Mouse (Mus musculus): ENCODE data around the gene Asb7. TPM values are rescaled to one million over a fixed set of nuclear protein-coding genes. Genes with fewer than 3 reads are reported as not detected.
A peak's percentile ranks its signal among the peaks of the same experiment; 100 is the strongest.

Gene Asb7
- total RNA-seq, 2 experiments from 2014 or later, result 7.5 to 8.5 TPM

DNA sequence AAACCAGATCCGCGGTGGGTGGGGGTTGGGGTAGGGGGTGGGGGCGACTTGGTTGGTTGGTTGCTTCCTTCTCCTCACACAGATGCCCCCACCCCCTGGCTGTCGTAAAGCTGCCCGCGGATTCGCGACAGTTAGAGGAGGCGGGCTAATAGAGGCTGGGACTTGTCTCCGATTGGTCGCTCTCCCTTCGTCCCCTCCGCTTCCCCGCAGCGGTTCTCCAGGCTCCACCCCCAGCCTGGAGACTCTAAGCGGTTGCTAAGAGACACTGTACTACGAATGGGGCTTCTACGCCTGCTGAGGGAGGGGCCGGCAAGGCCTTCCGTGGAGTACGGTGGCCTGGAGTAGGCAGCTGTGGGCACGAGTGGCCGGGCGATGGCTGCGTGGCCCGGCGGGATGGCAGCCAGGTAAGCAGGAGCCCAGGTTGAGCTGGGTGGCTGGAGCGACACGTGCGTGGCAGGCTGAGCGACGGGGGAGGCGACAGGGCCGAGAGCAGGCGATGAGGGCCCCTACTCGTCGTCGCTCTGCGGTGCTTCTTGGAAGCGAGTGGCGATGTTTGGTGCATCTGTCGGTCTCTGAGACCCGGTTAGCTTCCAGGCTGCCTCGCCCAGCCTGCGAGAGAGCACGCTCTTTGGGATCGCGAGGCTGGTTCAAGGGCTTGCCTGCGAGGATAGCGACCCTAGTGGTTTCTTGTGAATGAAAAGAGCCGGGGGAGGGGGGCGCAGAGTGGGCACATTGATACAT, 394 bp upstream of the Asb7 start, which contains the start of gene Lins1:
TSS of gene Lins1 (plus strand) at position 270 of the 741 bp plus-strand sequence.
- peak; percentile 40 for TF ChIP-seq CTCF (IDR thresholded peaks at IDR 0.05)
- intact Hi-C loops (cut with DNase I), result loop anchor here (10.0 kb wide), 1 partner anchor 955 kb away; the partner anchor contains the start of genes Lrrc28 and Ttc23
- H3K27ac ChIP-seq, result peak within 1 kb of the TSS; percentile 96
- H3K4me3 ChIP-seq, result peak within 1 kb of the TSS; percentile 97
- DNase-seq, result peak; percentile 98

- peak overlapping the region; percentile 93 for H3K27ac ChIP-seq
- intact Hi-C loops (cut with DNase I), result no loop called here
- peak overlapping the region; percentile 97 for H3K4me3 ChIP-seq
- DNase-seq, result no peak
- no peak for TF ChIP-seq CTCF (IDR thresholded peaks at IDR 0.05)
These were observed 675 bp downstream of the Asb7 start for GRCm38 (mm10) chr7:66688721-66689120.

GRCm38 (mm10) chr7:66682119-66682863, 7.1 kb downstream of the Asb7 start:
- Histone ChIP-seq H3K4me3 (no peak overlapping the region), H3K27ac (no peak overlapping the region)
- no peak for DNase-seq
- TF ChIP-seq CTCF (IDR thresholded peaks at IDR 0.05), result no peak
- intact Hi-C loops (cut with DNase I), result no loop called here

GRCm38 (mm10) chr7:66675800-66676199, 13.6 kb downstream of the Asb7 start:
- intact Hi-C loops (cut with DNase I), result no loop called here
- no peak for DNase-seq
- Histone ChIP-seq H3K4me3 (no peak overlapping the region), H3K27ac (no peak overlapping the region)
- no peak for TF ChIP-seq CTCF (IDR thresholded peaks at IDR 0.05)

GRCm38 (mm10) chr7:66667064-66667463, 22.3 kb downstream of the Asb7 start:
- no peak overlapping the region for H3K4me3 ChIP-seq
- TF ChIP-seq CTCF (IDR thresholded peaks at IDR 0.05), result no peak
- no peak overlapping the region for H3K27ac ChIP-seq
- no peak for DNase-seq
- intact Hi-C loops (cut with DNase I), result loop anchor here (10.0 kb wide), 1 partner anchor 562 kb away; the partner anchor contains the start of gene Chsy1

GRCm38 (mm10) chr7:66663548-66663947, 25.8 kb downstream of the Asb7 start:
- TF ChIP-seq CTCF (IDR thresholded peaks at IDR 0.05), result no peak
- intact Hi-C loops (cut with DNase I), result loop anchor here (5.0 to 10.0 kb wide), 2 partner anchors 356 to 559 kb away; partner anchors contain the start of gene Chsy1
- no peak overlapping the region for H3K4me3 ChIP-seq
- no peak for DNase-seq
- H3K27ac ChIP-seq, result no peak overlapping the region

DNA sequence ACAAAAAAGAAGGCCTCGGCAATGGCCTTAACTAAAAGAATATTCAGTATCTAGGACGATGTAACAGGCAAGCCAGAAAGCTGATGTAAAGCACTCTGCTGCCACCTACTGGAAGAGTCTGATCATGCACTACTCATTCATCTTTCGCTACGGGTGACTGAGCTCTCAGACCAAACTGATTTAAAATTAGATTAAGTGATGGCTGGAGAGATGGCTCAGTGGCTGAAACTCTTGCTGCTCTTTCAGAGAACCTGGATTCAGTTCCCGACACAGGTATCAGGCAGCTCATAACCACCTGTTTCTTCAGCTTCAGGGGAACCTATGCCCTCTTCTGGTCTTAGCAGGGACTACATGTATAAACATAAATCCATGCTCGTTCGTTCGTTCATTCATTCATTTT, 27.8 kb downstream of the Asb7 start:
- intact Hi-C loops (cut with DNase I), result loop anchor here (1.0 to 10.0 kb wide), 3 partner anchors 227 to 557 kb away; partner anchors contain the start of gene Chsy1
- Histone ChIP-seq H3K4me3 (peak overlapping the region; percentile 64), H3K27ac (no peak overlapping the region)
- peak; percentile 91 for TF ChIP-seq CTCF (IDR thresholded peaks at IDR 0.05)
- DNase-seq, result peak; percentile 76

DNA sequence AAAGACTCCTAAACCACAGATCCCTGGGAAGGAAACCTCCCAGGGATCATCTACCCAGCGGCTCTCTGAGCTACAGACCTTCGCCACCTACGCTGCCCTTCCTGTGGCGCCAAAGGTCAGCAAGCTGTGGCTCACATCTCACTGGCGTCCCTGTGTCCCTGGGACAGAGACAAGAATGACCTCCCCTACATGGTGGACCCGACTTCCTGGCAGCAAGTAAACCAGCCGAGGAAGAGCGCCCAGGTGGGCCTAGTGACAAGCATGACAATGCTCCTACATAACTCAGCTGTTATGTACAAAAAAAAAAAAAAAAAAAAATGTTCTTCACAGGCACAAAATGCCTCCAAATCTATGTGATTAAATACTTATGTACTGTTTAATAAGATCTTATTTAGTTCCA, 28.4 kb downstream of the Asb7 start:
- intact Hi-C loops (cut with DNase I), result loop anchor here (1.0 to 10.0 kb wide), 3 partner anchors 227 to 556 kb away; partner anchors contain the start of gene Chsy1
- H3K4me3 ChIP-seq, result no peak overlapping the region
- TF ChIP-seq CTCF (IDR thresholded peaks at IDR 0.05), result no peak
- DNase-seq, result no peak
- no peak overlapping the region for H3K27ac ChIP-seq

GRCm38 (mm10) chr7:66660291-66660690, 29.1 kb downstream of the Asb7 start:
- intact Hi-C loops (cut with DNase I), result loop anchor here (5.0 to 10.0 kb wide), 2 partner anchors 353 to 555 kb away; partner anchors contain the start of gene Chsy1
- H3K4me3 ChIP-seq, result no peak overlapping the region
- no peak overlapping the region for H3K27ac ChIP-seq
- DNase-seq, result no peak
- no peak for TF ChIP-seq CTCF (IDR thresholded peaks at IDR 0.05)

- no peak for DNase-seq
- no peak overlapping the region for H3K27ac ChIP-seq
- no peak for TF ChIP-seq CTCF (IDR thresholded peaks at IDR 0.05)
- intact Hi-C loops (cut with DNase I), result no loop called here
- H3K4me3 ChIP-seq, result no peak overlapping the region
These were observed 33.9 kb downstream of the Asb7 start for GRCm38 (mm10) chr7:66655471-66655870.

DNA sequence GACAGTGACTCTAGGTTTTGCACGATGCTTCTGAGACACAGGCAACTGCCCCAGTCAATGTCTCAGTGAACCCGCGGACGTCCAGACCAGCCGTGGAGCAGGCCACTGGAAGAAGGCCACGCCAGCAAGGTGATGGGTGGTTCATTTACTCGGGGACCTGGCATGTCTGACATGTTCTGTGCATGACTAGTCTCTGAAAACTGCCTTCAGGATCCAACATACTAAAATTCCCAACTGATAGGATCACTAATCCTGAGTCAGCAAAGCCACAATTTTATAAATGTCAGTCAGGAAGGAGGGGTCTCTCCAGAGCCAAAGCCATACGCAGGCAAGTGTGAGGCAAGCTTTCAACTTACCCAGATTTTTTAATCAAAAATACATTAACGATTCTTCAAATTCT, 35.8 kb downstream of the Asb7 start:
- no peak overlapping the region for H3K27ac ChIP-seq
- H3K4me3 ChIP-seq, result no peak overlapping the region
- no peak for TF ChIP-seq CTCF (IDR thresholded peaks at IDR 0.05)
- intact Hi-C loops (cut with DNase I), result no loop called here
- no peak for DNase-seq

- no peak overlapping the region for H3K4me3 ChIP-seq
- H3K27ac ChIP-seq, result no peak overlapping the region
- no peak for TF ChIP-seq CTCF (IDR thresholded peaks at IDR 0.05)
- no peak for DNase-seq
- intact Hi-C loops (cut with DNase I), result no loop called here
These were observed 37.2 kb downstream of the Asb7 start for GRCm38 (mm10) chr7:66652216-66652615.

- TF ChIP-seq CTCF (IDR thresholded peaks at IDR 0.05), result no peak
- H3K4me3 ChIP-seq, result no peak overlapping the region
- no peak overlapping the region for H3K27ac ChIP-seq
- intact Hi-C loops (cut with DNase I), result no loop called here
- DNase-seq, result no peak
These were observed 38.5 kb downstream of the Asb7 start for GRCm38 (mm10) chr7:66650883-66651282.
